Mouse (Mus musculus) monocyte, adult 2 months (primary cell): ENCODE results near the gene Myo1a.

Source experiments
- DNase-seq, 2 experiments: peaks; one replicate each; pipeline ENCODE4 v3.0.0; 2022; ENCODE audit warnings: low spot score in 2 of 2, low read depth in 1 of 2

Myo1a gene

DNA sequence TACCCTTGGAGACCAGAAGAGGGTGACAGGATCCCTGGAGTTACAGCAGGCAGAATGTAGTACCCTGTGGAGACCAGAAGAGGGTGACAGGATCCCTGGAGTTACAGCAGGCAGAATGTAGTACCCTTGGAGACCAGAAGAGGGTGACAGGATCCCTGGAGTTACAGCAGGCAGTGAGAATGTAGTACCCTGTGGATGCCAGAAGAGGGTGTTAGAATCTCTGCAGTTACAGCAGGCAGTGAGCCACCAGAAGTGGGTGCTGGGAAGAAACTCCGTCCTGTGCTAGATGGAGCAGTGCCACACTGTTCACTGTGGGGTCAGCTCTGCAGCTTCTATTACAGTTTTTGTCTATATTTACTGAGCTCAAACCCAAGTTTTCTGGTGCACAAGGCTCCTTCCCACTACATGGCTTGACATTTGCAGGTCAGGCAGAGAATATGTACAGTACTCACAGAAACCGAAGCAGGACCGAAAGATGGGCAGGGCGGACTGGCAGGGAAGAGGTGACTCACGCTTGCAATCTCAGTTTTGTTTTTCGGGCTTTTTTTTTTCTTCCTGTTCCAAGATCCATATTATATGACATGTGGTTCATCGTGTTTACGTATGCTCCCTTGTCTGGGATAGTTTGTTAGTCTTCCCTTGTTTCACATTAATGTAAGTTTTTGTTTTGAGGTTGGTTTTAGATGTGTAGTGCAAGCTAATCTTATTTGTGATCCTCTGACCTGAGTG lies 30.0 kb upstream of the Myo1a start:
- DNase-seq = peak; percentile 82 to 84

DNA sequence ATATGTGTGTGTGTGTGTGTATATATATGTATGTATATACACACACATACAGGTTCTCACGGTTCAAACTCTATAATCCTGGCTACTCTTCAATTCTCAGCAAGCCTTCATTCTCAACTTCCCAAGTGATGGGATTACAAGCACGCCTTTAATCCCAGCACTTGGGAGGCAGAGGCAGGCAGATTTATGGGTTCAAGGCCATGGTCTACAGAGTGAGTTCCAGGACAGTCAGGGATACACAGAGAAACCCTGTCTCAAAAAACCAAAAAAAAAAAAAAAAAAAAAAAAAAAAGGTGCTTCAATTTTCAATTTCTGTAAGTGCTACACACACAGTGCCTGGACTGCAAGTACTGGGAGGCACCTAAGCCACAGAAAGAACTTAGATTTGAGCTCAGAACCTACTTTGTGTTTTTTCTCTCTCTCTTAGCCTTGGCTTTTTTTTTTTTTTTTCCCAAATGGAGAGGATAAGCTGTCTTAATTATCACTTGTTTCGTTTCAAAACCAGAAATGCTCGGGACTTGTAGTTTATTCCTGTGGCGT lies 29.0 kb upstream of the Myo1a start:
- DNase-seq = no peak

DNA sequence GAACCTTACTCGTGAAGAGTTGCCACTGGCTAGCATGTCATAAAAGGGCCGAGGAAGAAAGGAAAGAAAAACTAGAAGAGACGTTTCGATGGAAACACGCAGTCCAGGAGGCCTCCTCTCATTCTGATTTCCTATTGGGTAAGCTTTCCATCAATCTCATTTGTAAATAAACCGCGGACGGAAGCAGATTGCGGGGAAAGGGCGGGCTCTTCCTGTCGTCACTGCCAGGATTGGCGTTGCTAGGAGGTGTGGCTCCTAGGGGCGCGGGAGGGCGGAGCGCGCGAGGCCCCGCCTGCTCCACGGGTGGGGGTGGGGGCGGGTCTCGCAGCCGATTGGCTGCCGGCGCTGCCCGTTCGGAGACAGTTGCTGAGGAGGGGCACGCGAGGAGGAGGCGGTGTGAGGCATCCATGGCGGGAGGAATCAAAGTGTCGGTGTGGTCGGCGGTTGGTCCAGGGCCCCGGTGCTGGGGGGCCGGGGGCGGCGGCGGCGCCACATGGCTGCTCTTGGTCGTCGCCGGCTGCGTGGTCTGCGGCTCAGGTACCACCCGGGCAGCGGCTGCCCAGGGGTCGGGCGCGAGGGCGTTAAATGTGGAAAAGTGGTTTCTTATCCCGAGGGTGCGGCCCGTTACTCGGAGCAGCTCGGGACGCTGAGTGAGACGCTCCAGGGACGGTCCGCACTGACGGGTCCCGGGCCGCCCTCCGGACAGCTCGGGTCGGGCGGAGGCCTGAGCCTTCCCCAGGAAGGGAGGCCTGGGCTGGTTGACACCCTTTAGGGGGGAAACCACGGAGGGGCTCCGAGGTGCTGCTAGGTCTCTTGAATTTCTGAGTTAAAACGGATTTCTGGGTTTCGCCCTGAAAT lies 28.1 kb upstream of the Myo1a start:
- DNase-seq = peak; percentile 80 to 83

DNA sequence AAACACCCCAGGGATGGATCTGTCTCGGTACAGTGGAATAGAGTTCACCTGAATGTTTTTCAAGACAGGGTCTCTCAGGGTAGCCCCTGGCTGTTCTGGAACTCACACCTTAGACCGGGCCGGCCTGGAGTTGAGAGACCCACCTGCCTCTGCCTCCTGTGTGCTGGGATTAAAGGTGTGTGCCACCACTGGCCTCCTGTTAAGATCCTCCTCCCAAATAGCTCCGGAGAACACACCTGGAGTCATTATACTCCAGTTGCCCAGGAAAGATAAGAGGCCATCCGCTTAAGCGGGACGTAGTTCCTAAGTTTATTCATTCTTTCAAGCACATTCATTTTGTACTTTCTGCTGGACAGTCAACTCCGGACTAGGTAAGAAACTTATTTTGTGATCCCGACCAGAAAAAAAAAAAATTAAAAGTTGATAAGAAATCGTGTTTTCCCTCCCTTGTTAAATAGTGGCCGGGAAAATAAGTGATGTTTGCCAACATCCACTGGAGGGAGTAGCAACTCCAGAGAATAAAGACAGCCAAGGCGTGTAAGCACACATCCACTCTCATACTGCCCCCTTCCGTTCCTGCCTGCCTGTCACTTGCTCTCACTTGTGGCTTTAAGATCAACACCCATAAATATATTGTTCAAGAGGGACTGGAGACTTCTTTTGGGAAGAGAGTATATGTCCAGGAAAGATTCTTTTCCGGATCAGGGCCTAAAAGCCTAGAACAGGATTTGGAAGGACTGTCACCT lies 27.2 kb upstream of the Myo1a start:
- peak in 1 of 2 experiments; percentile 30 for DNase-seq

DNA sequence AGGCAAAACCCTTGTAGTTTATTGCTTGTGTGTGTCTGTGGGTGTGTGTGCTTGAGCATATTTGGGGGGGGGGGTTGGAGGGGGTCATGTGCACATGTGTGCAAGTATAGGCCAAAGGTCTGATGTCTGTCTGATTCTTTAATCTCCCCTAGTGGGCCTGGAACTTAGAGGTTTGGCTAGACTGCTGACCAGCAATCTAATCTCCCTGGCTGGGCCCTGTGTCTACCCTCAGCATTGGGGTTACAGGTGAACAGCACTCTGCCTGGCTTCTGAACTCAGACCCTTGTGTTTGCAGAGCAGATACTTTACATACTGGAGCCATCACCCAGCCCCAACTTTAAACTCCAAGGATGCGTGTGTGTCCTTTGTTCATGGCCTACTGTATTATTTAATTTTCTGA lies 25.8 kb upstream of the Myo1a start:
- no peak for DNase-seq

DNA sequence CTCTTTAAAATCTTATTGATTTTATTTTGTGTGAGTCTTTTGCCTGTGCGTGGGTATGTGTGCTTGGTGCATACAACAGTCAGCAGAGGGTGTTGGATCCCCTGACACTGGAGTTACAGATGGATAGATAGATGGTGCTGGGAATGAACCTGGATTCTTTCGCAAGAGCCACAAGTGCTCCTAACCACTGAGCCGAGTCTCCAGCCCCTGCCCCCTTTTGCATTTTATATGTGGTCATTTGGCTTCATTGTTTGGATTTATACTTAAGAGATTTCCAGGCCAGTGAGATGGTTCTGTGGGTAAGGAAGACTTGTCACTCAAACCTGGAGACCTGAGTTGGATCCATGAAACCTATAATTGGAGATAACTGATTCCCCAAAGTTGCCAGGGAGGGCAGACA lies 25.1 kb upstream of the Myo1a start:
- DNase-seq = no peak

DNA sequence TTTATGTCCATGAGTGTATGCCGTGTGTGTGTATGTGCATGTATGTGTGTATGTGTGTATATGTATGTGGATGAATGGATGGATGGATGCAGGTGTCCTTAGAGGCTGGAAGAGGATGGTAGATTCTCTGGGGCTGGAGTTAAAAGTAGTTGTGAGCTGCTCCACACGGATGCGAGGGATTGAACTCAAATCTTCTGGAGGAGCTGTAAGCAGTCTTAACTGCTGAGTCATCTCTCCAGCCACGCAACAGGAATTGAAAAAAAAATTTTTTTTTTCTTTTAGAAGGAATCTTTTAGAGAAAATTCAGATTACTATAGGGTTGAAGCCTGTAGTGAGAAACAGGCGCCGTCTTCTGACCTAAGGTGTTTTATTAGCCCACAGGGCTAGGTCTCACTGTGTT lies 22.1 kb upstream of the Myo1a start:
- no peak for DNase-seq

DNA sequence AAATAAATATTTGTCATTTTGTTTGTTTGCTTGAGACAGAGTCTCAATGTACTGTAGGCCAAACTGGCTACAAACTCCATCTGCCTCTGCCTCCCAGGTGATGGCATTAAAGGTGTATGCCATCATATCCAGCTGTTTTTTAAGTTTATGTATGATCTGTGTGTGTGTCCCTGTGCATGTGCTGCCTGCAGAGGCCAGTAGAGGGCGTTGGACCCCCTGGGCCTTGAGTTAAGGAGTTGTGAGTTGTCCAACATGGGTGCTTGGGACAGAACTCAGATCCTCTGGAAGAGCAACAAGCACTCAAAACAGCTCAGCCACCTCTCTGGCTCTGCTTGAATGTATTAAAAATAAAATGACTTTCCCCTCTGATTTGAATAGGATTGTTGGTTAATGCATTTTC lies 13.9 kb upstream of the Myo1a start:
- no peak for DNase-seq

DNA sequence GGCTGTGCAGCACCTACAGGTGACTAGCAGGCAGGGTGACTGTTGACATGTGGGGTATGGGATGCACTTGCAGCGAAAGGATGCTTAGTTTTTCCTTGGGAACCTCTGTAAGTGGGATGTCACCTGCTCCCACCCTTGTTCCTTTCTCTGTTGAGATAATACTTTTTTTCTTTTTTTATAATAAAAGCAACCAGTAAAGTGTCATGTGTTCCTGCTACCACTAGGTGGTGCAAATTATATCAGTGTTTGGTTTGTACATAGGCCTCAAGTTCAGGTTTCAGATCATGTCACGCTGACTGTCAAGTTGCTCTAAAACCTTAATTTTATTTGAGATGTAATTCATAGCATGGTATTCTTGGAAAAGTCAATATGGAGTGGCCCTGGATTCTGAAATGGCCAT lies 10.3 kb upstream of the Myo1a start:
- no peak for DNase-seq

DNA sequence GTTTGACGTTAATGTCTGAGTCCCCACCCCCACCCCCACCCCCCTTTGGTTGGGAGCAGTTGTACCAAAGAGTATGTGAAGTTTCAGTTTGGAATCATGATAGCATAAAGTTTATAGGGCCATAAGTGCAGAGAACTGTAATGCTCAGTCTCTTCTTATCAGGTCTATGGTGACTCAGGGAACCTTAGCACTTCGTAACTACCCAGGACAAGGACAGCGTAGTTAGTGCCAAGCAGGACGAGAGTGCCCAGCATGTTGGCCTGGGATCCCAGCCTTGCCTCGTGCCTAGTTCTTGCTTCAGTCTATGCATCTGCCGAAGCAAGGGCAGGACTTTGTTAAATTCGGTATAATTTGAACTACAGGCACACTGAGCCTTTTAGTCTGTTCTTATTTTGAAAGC lies 9.2 kb upstream of the Myo1a start:
- DNase-seq = no peak

DNA sequence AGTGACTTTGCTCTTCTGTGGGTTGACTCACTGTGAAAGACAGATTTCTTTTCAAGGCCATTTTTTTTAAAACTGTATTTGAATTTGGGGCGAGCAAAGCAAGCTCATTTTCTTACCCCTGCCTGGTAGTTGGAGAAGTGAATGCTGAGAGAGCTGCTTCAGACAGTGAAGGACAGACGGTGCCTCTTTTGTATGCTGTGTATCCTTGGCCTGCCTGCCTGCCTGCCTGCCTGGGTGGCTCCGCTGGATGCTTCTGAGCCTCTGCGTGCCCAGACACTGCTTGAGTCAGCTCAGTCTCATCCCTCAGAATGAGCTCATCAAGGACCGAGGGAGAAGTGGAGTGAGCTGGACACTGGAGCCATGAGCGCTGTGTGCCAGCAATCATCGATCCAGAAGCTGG lies 6.0 kb upstream of the Myo1a start:
- no peak for DNase-seq

DNA sequence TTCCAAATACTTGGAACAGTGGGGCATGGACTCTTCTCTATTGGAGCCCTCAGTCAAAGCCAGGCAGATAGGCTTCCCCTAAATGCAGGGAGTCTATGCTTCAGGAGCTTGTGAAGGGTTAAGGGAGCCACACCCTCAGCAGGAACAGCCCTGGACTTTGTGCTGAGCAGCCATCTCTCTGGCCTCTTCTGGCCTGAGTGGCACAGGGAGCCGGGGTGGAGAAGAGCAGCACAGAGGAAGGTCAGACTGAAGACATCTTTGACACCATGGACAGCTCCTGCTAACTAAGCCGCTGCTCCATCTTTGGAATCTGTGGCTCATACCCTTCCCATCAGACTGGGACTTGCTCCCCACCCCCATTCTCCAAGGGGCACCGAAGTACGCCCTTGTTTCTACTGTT lies 1.7 kb upstream of the Myo1a start:
- DNase-seq = no peak

DNA sequence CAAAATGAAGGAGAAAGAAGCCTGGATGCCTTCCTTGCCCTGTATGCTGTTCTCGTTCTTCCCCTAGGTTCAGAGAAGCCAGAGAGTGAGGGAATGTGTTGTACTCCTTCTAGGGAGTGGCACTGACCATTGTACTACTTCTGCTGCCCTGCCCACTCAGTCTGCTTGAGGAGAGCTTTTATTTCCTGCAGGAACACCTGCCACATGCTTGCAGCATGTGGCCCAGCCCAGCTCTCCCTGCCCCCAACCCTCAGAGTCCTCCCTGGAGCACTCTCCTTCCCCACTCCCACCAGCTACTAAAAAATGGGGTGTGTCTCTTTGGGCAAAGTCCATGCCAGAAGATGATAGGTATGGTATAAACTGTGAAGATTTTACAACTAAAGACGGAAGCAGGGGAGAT lies 677 bp upstream of the Myo1a start:
- DNase-seq = no peak

DNA sequence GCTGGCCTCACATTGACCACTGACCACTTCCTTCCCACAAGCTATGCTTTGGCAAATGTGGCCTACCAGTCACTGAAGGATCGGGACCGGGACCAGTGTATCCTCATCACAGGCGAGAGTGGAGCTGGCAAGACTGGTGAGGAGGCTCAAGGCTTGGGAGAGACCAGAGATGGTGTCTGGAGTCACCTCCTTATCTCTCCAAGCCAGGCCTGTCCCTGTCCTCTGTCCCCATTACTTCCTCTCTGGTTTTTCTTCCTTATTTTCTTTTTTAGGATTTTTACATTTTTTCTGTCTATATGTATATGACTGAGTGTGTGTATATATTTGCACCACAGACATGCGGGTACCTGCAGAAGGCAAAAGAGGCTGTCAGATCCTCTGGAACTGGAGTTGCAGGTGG lies 813 bp downstream of the Myo1a start:
- DNase-seq = no peak

DNA sequence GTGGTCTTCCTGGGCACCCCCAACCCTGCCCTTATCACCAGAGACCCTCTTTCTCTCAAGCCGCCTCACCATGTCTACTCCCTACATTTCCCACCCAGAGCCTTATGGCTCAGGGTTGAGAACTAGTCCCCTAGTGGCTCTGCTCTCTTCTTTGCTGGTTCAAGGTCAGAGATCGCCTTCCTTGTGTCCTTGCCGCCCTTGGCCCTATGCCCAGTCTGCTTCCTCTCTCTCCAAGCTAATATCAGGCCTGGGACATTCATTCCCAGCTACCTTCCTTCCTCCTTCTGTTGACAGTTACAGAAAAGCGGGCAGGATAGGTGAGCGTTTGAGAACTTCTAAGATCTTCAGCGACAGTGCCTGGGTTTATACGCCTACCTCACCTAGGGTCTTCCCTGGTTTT lies 2.8 kb downstream of the Myo1a start:
- no peak for DNase-seq

DNA sequence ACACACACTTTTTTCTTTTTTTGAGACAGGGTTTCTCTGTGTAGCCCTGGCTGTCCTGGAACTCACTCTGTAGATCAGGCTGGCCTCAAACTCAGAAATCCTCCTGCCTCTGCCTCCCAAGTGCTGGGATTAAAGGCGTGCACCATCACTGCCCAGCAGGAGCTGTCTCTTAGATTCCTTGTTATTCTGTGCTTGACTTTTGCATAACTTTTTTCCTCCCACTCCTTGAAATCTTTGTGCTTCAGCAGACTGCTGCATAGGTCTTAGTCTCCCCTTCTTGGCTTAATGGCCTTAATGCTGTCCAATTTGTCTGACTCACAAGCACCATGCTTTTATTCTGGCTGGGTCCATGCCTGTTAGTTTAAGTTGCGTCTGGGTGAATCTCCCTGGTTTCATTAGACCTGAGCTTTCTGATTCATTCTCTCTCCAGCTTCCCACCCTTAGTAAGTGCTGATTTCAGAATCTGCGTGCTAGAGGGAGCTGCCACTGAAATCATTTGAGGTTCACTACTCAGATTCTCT lies 3.9 kb downstream of the Myo1a start:
- no peak for DNase-seq

DNA sequence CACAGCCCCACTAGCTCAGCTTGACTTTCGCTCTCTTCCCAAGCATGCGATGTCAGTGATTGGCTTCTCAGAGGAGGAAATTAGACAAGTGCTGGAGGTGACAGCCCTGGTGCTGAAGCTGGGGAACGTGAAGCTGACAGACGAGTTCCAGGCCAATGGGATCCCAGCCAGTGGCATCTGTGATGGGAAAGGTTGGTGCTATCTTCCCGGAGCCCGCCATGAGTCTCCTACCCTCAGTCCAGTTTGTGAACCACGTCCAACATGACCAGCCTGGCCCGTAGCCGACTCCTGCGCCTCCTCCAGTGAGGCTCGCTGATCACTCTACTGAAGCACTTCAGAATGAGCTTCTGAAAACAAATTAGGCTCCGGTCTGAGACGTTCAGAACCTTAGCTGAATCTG lies 5.4 kb downstream of the Myo1a start:
- no peak for DNase-seq

DNA sequence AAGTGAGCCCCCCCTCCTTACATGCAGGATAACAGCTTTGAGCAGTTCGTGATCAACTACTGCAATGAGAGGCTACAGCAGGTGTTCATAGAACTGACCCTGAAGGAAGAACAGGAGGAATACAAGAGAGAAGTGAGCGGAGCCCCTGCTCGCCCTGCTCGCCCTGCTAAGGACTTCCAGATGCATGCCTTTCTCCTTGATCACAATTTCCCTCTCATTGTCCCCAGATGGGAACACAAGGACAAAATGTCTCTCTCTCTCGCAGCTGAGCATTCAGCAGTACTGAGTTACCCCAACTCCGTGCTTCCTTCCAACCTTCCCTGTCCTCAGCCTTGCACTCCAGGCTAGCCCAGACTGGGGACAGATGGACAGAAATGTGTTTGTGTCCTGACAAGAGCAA lies 7.8 kb downstream of the Myo1a start:
- DNase-seq = no peak

DNA sequence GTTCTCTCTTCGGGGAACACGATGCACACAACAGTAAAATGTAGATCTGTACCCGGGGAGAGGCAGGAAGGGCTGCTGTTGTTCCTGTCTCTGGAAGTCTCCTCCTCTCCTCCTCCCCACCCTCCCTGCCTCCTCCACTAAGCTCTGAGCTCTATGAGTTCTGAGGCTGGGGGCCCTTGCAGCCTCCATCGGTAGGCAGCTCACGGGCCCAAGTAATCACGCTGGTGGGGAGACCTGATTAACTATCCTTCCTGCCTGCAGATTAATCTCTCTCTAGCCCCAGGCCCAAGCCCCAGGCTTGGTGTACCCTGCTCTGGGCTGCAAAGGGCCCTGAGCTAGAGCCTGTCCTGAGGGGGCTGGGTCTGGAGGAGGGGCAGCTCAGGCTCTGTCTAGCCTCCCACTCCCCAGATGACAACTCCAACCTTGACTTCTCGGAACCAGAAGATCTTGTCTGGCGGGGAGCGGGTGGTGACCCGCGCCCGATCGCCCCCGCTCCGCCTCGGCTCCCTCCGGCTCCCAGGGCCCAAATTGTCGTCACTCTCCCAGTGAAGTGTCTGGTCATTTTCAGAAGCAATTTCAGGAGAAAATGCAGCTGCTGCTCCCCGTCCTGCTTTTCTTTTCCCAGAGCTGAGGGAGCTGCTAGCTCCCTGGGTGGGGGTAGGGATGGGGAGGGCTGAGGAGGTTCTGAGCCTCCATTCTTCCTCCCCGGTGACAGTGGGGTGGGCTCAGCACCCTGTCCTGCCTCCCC lies 16.9 kb downstream of the Myo1a start:
- DNase-seq = no peak

DNA sequence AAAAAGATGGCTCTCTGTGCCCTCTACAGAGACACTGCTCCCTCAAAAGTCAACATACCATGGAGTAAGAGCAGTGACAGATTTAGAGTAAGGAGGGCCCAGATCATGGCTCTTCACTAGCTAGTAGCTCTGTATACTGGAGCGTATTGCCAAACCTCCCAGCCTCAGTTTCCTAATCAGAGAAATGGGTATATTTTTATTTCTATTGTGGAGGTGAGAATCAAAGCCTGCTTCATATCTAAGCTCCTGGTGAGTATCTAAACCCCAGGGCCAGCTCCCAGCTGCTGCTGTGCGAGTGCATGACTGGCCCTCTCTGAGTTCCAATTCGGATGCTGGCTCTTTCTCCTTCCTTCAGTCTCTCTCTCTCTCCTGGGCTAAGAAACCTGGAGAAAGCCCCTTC lies 19.2 kb downstream of the Myo1a start, which contains the start of gene Tac2:
Gene Tac2 (plus strand): TSS at position 301 of the 400 bp plus-strand sequence.
- DNase-seq = no peak

DNA sequence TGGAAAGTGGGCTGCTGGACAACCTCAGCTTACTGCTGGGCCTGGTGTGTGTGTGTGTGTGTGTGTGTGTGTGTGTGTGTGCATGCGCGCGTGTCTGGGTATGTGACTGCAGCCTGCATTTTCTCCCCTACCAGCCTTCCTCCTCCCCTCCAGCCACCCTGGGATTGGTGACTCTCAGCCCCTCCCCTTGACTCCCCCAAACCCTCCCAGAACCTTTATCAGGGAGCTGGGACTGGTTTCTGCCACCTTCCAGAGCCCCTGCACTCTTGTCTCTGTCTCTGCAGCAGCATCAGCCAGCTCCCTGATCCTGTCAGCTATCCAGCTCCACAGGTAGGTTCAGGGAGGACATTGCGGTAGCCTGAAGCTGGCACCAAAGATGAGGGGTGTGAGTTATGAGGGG lies 20.2 kb downstream of the Myo1a start:
- no peak for DNase-seq
